Mouse (Mus musculus) MEL (cell line): Measurements from ENCODE around the gene Rps6kb2. TPM values are rescaled to one million over a fixed set of nuclear protein-coding genes. Genes with fewer than 3 reads are reported as not detected.

ENCODE experiments used
- DNase-seq: peaks from one replicate; pipeline ENCODE4 v3.0.0; 2011; ENCODE audit warnings: low read depth, low spot score
- H3K27ac ChIP-seq: 2 replicates; pipeline ENCODE4 v1.5.1; 2012; ENCODE audit warnings: low read depth, mild to moderate bottlenecking, control low read depth, low read length, moderate library complexity; ENCODE audit not compliant: control insufficient read depth
- H3K27me3 ChIP-seq, 2 experiments: fragments of 150-350 bp in 1 of 2; sonication (generic) in 1 of 2; 2 replicates each; pipeline ENCODE4 v1.6.1; 2012; ENCODE audit warnings: low read length in 2 of 2, mild to moderate bottlenecking in 2 of 2, improper control_type of control experiment in 1 of 2, moderate library complexity in 1 of 2; ENCODE audit not compliant: insufficient read depth in 2 of 2, control insufficient read depth in 1 of 2
- H3K36me3 ChIP-seq, 2 experiments: 2 replicates each; pipeline ENCODE4 v1.6.1; 2012 to 2014; ENCODE audit warnings: low read length in 2 of 2, improper control_type of control experiment in 1 of 2, inconsistent platforms in 1 of 2, mild to moderate bottlenecking in 1 of 2; ENCODE audit not compliant: insufficient read depth in 2 of 2, control insufficient read depth in 1 of 2
- H3K4me1 ChIP-seq, 2 experiments: fragments of 150-350 bp in 1 of 2; sonication (generic) in 1 of 2; 2 replicates each; pipeline ENCODE4 v1.6.1; 2012; ENCODE audit warnings: low read length in 2 of 2, improper control_type of control experiment in 1 of 2, mild to moderate bottlenecking in 1 of 2; ENCODE audit not compliant: insufficient read depth in 2 of 2, control insufficient read depth in 1 of 2
- H3K4me3 ChIP-seq, 2 experiments: fragments of 150-350 bp in 1 of 2; sonication (generic) in 1 of 2; 2 replicates each; pipeline ENCODE4 v1.5.1; 2012; ENCODE audit warnings: low read depth in 2 of 2, low read length in 2 of 2, mild to moderate bottlenecking in 2 of 2, moderate library complexity in 2 of 2, control low read depth in 1 of 2, improper control_type of control experiment in 1 of 2; ENCODE audit not compliant: control insufficient read depth in 1 of 2, insufficient read depth in 1 of 2
- H3K79me2 ChIP-seq: 2 replicates; pipeline ENCODE4 v1.6.1; 2012; ENCODE audit warnings: mild to moderate bottlenecking, low read length, moderate library complexity; ENCODE audit not compliant: control insufficient read depth, poor library complexity, insufficient read depth
- H3K9ac ChIP-seq: 2 replicates; pipeline ENCODE4 v1.6.1; 2012; ENCODE audit warnings: low read depth, mild to moderate bottlenecking, control low read depth, low read length, moderate library complexity; ENCODE audit not compliant: control insufficient read depth, poor library complexity, severe bottlenecking
- H3K9me3 ChIP-seq: fragments of 150-350 bp; sonication (generic); replicated peaks from 2 replicates; pipeline ENCODE4 v1.6.1; 2012; ENCODE audit warnings: mild to moderate bottlenecking, low read length, improper control_type of control experiment, moderate library complexity; ENCODE audit not compliant: insufficient read depth
- BHLHE40 ChIP-seq: IDR thresholded peaks from 2 replicates; pipeline ENCODE4 v1.6.1; 2012; ENCODE audit warnings: low read depth, mild to moderate bottlenecking, inconsistent platforms, low read length, improper control_type of control experiment, borderline replicate concordance
- CHD1 ChIP-seq: IDR thresholded peaks from 2 replicates; pipeline ENCODE4 v1.6.1; 2012; ENCODE audit warnings: low read depth, mild to moderate bottlenecking, inconsistent platforms, low read length, improper control_type of control experiment
- CHD2 ChIP-seq: IDR thresholded peaks from 2 replicates; pipeline ENCODE4 v1.6.1; 2011; ENCODE audit warnings: low read length, improper control_type of control experiment
- E2F4 ChIP-seq: IDR thresholded peaks from 2 replicates; pipeline ENCODE4 v1.6.1; 2011; ENCODE audit warnings: low read depth, low read length, improper control_type of control experiment, borderline replicate concordance
- ETS1 ChIP-seq: IDR thresholded peaks from 2 replicates; pipeline ENCODE4 v1.6.1; 2012; ENCODE audit warnings: low read depth, mild to moderate bottlenecking, inconsistent platforms, low read length, improper control_type of control experiment, moderate library complexity
- GABPA ChIP-seq: IDR thresholded peaks from 2 replicates; pipeline ENCODE4 v1.6.1; 2012; ENCODE audit warnings: low read depth, mild to moderate bottlenecking, inconsistent platforms, low read length, improper control_type of control experiment, moderate library complexity
- GATA1 ChIP-seq: IDR thresholded peaks from 2 replicates; pipeline ENCODE4 v1.6.1; 2011; ENCODE audit warnings: low read depth, low read length, improper control_type of control experiment
- JUND ChIP-seq: IDR thresholded peaks from 2 replicates; pipeline ENCODE4 v1.6.1; 2011; ENCODE audit warnings: low read depth, mild to moderate bottlenecking, improper control_type of control experiment, low read length
- MAFK ChIP-seq: IDR thresholded peaks from 2 replicates; pipeline ENCODE4 v1.6.1; 2011; ENCODE audit warnings: low read depth, mild to moderate bottlenecking, low read length, improper control_type of control experiment, borderline replicate concordance
- MAX ChIP-seq: IDR thresholded peaks from 2 replicates; pipeline ENCODE4 v1.6.1; 2011; ENCODE audit warnings: low read length, improper control_type of control experiment
- MAZ ChIP-seq: IDR thresholded peaks from 2 replicates; pipeline ENCODE4 v1.6.1; 2012; ENCODE audit warnings: low read depth, mild to moderate bottlenecking, inconsistent platforms, low read length, improper control_type of control experiment
- MEF2A ChIP-seq: IDR thresholded peaks from 2 replicates; pipeline ENCODE4 v1.6.1; 2014; ENCODE audit warnings: low read depth, mild to moderate bottlenecking, inconsistent platforms, low read length, improper control_type of control experiment; ENCODE audit not compliant: poor library complexity, insufficient replicate concordance, severe bottlenecking; ENCODE audit errors: extremely low read depth
- MXI1 ChIP-seq: IDR thresholded peaks from 2 replicates; pipeline ENCODE4 v1.6.1; 2011; ENCODE audit warnings: mild to moderate bottlenecking, low read depth, low read length, improper control_type of control experiment
- NELFE ChIP-seq: IDR thresholded peaks from 2 replicates; pipeline ENCODE4 v1.6.1; 2011; ENCODE audit warnings: low read depth, low read length, improper control_type of control experiment
- POLR2A ChIP-seq, 2 experiments: IDR thresholded peaks; 2 replicates each; pipeline ENCODE4 v1.6.1; 2011 to 2012; ENCODE audit warnings: low read length in 2 of 2, mild to moderate bottlenecking in 2 of 2, control low read depth in 1 of 2, improper control_type of control experiment in 1 of 2, low read depth in 1 of 2, moderate library complexity in 1 of 2; ENCODE audit not compliant: control insufficient read depth in 1 of 2, insufficient read depth in 1 of 2, poor library complexity in 1 of 2
- POLR2AphosphoS5 ChIP-seq: IDR thresholded peaks from 2 replicates; pipeline ENCODE4 v1.6.1; 2012; ENCODE audit warnings: low read depth, borderline replicate concordance, mild to moderate bottlenecking, inconsistent platforms, low read length, moderate library complexity, mixed read lengths
- RAD21 ChIP-seq: IDR thresholded peaks from 2 replicates; pipeline ENCODE4 v1.6.1; 2011; ENCODE audit warnings: mild to moderate bottlenecking, low read depth, low read length, improper control_type of control experiment
- RCOR1 ChIP-seq: IDR thresholded peaks from 2 replicates; pipeline ENCODE4 v1.6.1; 2012; ENCODE audit warnings: low read depth, mild to moderate bottlenecking, inconsistent platforms, low read length, improper control_type of control experiment
- SIN3A ChIP-seq: IDR thresholded peaks from 2 replicates; pipeline ENCODE4 v1.6.1; 2012; ENCODE audit warnings: low read length, improper control_type of control experiment, inconsistent platforms
- SMC3 ChIP-seq: IDR thresholded peaks from 2 replicates; pipeline ENCODE4 v1.6.1; 2011; ENCODE audit warnings: low read depth, low read length, improper control_type of control experiment
- TAL1 ChIP-seq: IDR thresholded peaks from 2 replicates; pipeline ENCODE4 v1.6.1; 2012; ENCODE audit warnings: mild to moderate bottlenecking, inconsistent platforms, low read length, moderate library complexity, mixed read lengths
- TBP ChIP-seq: IDR thresholded peaks from 2 replicates; pipeline ENCODE4 v1.8.0; 2011; ENCODE audit warnings: low read depth, low read length, improper control_type of control experiment
- UBTF ChIP-seq: IDR thresholded peaks from 2 replicates; pipeline ENCODE4 v1.6.1; 2012; ENCODE audit warnings: low read depth, mild to moderate bottlenecking, inconsistent platforms, low read length, improper control_type of control experiment, moderate library complexity, borderline replicate concordance; ENCODE audit not compliant: insufficient read depth
- USF1 ChIP-seq: IDR thresholded peaks from 2 replicates; pipeline ENCODE4 v1.6.1; 2014; ENCODE audit warnings: low read depth, mild to moderate bottlenecking, inconsistent platforms, low read length, improper control_type of control experiment, moderate library complexity
- USF2 ChIP-seq, 2 experiments: IDR thresholded peaks; 2 replicates each; pipeline ENCODE4 v1.6.1; 2011 to 2012; ENCODE audit warnings: improper control_type of control experiment in 2 of 2, low read length in 2 of 2, borderline replicate concordance in 1 of 2, inconsistent platforms in 1 of 2, low read depth in 1 of 2, mild to moderate bottlenecking in 1 of 2; ENCODE audit not compliant: insufficient read depth in 1 of 2
- ZC3H11A ChIP-seq: IDR thresholded peaks from 2 replicates; pipeline ENCODE4 v1.6.1; 2012; ENCODE audit warnings: low read depth, mild to moderate bottlenecking, inconsistent platforms, low read length, improper control_type of control experiment
- ZMIZ1 ChIP-seq: IDR thresholded peaks from 2 replicates; pipeline ENCODE4 v1.6.1; 2012; ENCODE audit warnings: low read depth, mild to moderate bottlenecking, inconsistent platforms, low read length, improper control_type of control experiment, moderate library complexity
- polyA plus RNA-seq, 2 experiments: library from polyadenylated mRNA; stranded (reverse) in 1 of 2; unstranded in 1 of 2; fragments of >175 nt in 1 of 2; fragments of >200 nt in 1 of 2; gene quantifications; 2 replicates each; pipeline versions ENCODE4 v1.2.1 to v1.2.4; 2012; ENCODE audit warnings: low replicate concordance in 2 of 2, low read depth in 1 of 2; ENCODE audit not compliant: insufficient read length in 2 of 2, insufficient read depth in 1 of 2, missing spikeins in 1 of 2
- total RNA-seq: library from RNA; depleted of rRNA; stranded (reverse); fragments of 300-350 nt; gene quantifications from 2 replicates; pipeline ENCODE4 v1.2.3, GENCODE M21; 2012

The Rps6kb2 gene
- total and polyA plus RNA-seq, 3 experiments, result 8.7 to 19.8 TPM; not detected in 1

- Histone ChIP-seq H3K79me2 (peaks cover 28% of the 10 kb centered on the region), H3K4me1 (peaks cover 6 to 20% of the 10 kb centered on the region in 2 experiments), H3K27ac (peak overlapping the region; percentile 74), H3K9ac (peak overlapping the region; percentile 99), H3K27me3 (no peaks in the 10 kb centered on the region), H3K4me3 (peak overlapping the region; percentile 85 to 88), H3K36me3 (peaks cover 6 to 19% of the 10 kb centered on the region in 2 experiments; a peak in 3 of 4 replicates), H3K9me3 (no peaks in the 10 kb centered on the region)
- peak; percentile 50 for DNase-seq
- peak; percentile 13 for TF ChIP-seq MXI1
- no peak for TF ChIP-seq USF2 (IDR thresholded peaks at IDR 0.05; ENCODE audit: borderline replicate concordance in 1 of 2, insufficient read depth in 1 of 2, low read depth in 1 of 2, low read length in 2 of 2)
- TF ChIP-seq UBTF, result no peak
- no peak for TF ChIP-seq TBP
- TF ChIP-seq SIN3A, result peak; percentile 9; the same call in 1 of the 2 replicates
- peak in 1 of 2 experiments; percentile 95; a peak in 1 of 4 replicates for TF ChIP-seq POLR2A (IDR thresholded peaks at IDR 0.05; ENCODE audit: control insufficient read depth in 1 of 2, insufficient read depth in 1 of 2, low read depth in 1 of 2, low read length in 2 of 2, poor library complexity in 1 of 2)
These were observed 29.3 kb upstream of the Rps6kb2 start for GRCm38 (mm10) chr19:4192251-4192985.

GRCm38 (mm10) chr19:4191528-4192250 is 28.5 kb upstream of the Rps6kb2 start, which contains the start of gene Ppp1ca:
TSS of gene Ppp1ca (plus strand) at chr19:4192065.
- H3K4me1 ChIP-seq, result peaks cover 6 to 20% of the 10 kb centered on the region in 2 experiments
- peaks cover 6 to 19% of the 10 kb centered on the region in 2 experiments; a peak in 3 of 4 replicates for H3K36me3 ChIP-seq
- H3K27ac ChIP-seq, result peak within 1 kb of the TSS; percentile 98
- TF ChIP-seq TBP, result peak; percentile 65; the same call in 1 of the 2 replicates
- TF ChIP-seq NELFE, result peak; percentile 80
- no peak; the same call in 1 of the 2 replicates for TF ChIP-seq RCOR1
- TF ChIP-seq BHLHE40, result peak; percentile 27; the same call in 1 of the 2 replicates
- no peak for TF ChIP-seq MEF2A
- no peak for TF ChIP-seq CHD1
- TF ChIP-seq GABPA, result no peak
- TF ChIP-seq USF1, result no peak
- TF ChIP-seq E2F4, result no peak
- no peak for TF ChIP-seq JUND
- TF ChIP-seq RAD21, result no peak; the same call in none of the 2 replicates
- TF ChIP-seq TAL1, result no peak
- TF ChIP-seq MAX, result peak; percentile 53; the same call in 1 of the 2 replicates
- 0 out of 2 replicates have a peak, but pooled peaks have one; percentile 29 for TF ChIP-seq SMC3
- no peak; the same call in 1 of the 2 replicates for TF ChIP-seq UBTF
- TF ChIP-seq MAFK, result no peak
- peak; percentile 97 for TF ChIP-seq MAZ
- TF ChIP-seq CHD2, result no peak
- peak; percentile 40; the same call in 1 of the 2 replicates for TF ChIP-seq ETS1
- peak; percentile 79; the same call in 1 of the 2 replicates for TF ChIP-seq POLR2AphosphoS5
- TF ChIP-seq GATA1, result no peak
- peak; percentile 74 for TF ChIP-seq ZMIZ1
- TF ChIP-seq ZC3H11A, result no peak
- TF ChIP-seq MXI1, result no peak
- TF ChIP-seq SIN3A, result peak; percentile 71

More at GRCm38 (mm10) chr19:4191528-4192250, 28.5 kb upstream of the Rps6kb2 start, which contains the start of gene Ppp1ca:
- Histone ChIP-seq H3K9ac (peak within 1 kb of the TSS; percentile 99), H3K4me3 (peak within 1 kb of the TSS; percentile 85 to 88), H3K27me3 (no peaks in the 10 kb centered on the region), H3K9me3 (no peaks in the 10 kb centered on the region), H3K79me2 (peaks cover 28% of the 10 kb centered on the region)
- DNase-seq, result peak; percentile 96
